Mouse (Mus musculus): ENCODE measurements around the gene Dag1.

The Dag1 gene

DNA sequence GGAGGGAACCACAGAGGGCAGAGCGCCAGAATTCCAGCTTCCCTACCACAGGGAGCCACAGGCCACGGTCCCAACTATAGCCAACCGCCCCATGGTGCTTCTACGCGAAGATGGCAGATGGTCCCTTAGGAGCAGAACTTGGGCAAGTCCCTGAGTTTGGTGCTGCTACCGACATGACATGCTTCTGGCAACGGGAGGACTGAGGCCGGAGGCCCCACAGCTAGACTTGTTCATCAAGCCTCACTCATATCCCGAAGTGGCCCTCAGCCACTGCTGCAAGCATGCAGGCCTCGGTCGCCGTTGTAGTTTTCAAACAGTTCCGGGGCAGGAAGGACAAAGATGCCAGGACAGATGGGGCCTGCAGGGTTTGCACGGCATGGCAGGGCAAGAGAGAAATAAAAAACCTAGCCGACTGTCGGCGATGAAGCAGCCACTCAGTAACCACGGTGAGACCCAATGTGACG lies 80.2 kb downstream of the Dag1 start:
- DNase-seq = no peak

GRCm38 (mm10) chr9:108182806-108183506 lies 80.8 kb downstream of the Dag1 start:
- no peak for DNase-seq

GRCm38 (mm10) chr9:108178391-108178790 lies 85.4 kb downstream of the Dag1 start:
- no peak for DNase-seq

DNA sequence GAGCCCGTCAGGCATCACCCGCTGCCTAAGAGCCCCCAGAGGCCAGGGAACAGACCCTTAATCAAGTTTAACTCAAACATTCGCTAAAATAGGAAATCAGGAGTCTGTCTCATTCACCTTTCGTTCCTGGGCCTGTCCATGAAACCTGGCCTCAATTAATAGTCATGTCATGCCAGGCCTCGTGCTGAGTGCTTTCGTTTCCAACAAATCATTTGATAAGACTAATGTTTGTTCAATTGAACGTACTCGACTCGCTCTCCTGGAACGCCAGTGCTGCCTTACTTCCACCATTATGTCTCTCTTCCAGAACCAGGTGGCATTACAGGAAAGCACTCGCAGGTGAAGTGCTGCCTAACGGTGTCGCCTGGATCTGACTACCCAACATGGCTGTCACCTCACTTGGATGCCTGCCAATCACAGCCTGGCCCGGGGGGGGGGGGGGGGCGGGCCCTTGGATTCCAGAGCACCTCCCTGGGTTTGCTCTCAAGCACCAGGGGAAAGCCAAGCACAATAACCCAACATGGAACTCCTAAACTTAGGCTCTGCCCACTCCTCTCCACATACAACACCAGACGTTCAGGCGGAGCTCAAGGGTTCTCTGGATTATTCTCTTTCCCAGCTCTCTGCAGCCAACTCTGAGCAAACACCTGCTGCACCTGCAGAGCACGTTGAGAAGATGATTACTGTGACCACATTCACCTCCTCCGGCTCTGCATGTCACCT lies 88.5 kb downstream of the Dag1 start:
- no peak for DNase-seq

DNA sequence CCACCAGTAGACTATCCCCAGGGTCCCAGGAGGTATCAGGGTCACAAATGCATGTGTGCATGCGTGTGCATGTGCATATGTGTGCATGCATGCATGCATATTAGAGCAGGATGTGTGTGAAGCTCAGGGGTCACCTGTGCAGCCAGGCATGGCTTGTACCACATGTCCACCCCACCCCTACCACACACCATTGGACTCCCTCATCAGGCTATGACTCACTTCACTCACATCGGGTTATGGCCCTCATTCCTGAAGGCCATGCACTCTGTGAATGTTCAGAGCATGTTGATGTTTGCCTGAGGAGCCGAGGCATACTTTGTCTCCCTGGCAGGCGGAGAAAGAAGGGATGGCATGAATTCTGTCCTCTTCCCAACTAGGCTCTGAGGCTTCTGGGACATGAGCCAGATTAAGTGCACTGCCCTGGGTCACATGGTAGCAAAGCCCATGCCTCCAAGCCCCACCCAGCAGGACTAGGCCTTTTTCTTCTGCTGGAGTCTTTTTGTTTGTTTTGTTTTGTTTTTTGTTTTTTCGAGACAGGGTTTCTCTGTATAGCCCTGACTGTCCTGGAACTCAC lies 90.9 kb downstream of the Dag1 start:
- no peak for DNase-seq

GRCm38 (mm10) chr9:108169751-108170150 lies 94.0 kb downstream of the Dag1 start:
- DNase-seq = no peak

- DNase-seq = no peak
These were observed 98.6 kb downstream of the Dag1 start for GRCm38 (mm10) chr9:108165143-108165542.

GRCm38 (mm10) chr9:108163646-108164284 lies 100.0 kb downstream of the Dag1 start:
- no peak for DNase-seq

DNA sequence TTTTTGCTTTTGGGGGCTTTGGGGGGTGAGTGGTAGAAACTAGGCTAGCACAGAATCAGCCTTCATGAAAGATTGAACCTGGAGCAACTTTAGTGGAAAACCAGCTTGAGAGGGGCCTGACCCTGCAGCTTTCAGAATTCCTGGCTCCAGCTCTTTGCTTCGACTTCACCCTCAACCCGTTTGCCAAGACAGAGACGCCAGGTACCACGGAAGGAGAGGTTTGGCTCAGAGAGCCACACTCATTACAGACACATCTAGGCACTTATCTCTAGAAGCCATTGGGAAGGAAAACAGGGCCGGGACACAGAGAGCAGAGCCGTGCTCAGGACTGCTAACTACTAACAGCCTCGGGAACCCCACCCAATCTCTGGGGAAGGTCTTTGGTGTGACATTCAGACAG lies 105.9 kb downstream of the Dag1 start:
- peak; percentile 78 for DNase-seq

DNA sequence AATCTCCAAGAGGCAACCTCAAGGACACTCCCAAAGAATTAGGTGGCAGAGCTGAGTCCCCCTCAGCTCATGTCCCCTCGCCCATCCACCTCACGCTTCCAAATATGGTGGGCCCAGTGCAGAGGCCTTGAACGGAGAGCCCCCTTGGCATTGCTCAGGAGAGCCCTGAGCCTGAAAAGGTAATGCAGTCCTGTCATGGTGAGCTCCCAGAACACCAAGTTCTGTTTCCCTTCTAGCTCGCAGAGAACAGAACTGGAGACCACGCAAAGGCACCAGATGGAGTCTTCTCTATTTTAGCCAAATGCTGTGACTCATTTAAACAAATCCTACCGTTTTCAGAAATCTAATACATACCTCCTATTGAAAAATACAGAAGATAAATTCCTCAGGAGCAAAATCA lies 106.3 kb downstream of the Dag1 start:
- peak; percentile 84 for DNase-seq

DNA sequence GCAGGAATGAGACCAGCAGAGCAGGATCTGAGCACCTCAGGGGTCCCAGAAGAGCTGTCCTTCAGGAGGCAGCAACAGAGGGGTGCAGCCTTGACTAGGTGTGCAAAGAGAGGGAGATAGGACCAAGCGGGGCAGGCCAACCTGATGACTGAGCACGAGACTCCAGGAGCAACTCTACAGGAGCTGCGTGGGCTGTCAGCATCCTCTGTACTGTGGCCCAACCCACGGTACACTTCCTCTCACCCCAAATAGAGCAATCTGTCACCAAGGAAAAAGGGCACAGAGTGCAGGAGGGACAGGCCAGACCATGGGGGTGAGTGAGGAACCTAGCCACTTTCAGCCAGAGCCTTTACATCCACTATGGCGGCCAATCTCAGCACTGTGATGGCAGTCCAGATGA lies 107.0 kb downstream of the Dag1 start:
- peak; percentile 82 for DNase-seq

DNA sequence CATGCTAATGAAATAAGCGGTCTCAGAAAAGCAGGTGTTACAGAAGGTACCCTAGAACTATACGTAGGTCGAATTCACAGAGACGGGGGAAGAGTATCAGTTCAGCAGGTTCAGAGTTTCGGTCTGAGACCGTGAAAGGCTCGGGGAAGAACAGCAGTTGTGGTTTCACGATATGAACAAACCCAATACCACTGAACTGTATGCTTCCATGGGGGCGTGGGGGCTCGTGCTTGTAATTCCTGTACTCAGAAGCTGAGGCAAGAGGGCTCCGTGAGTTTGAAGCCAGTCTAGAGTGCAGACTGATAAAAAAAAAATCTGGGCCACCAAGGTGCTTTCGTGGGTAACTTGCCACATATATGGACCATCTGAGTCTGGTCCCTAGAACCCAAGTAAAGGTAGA lies 108.9 kb downstream of the Dag1 start:
- no peak for DNase-seq
